Mouse (Mus musculus): ENCODE data around the gene Prss57.

DNA sequence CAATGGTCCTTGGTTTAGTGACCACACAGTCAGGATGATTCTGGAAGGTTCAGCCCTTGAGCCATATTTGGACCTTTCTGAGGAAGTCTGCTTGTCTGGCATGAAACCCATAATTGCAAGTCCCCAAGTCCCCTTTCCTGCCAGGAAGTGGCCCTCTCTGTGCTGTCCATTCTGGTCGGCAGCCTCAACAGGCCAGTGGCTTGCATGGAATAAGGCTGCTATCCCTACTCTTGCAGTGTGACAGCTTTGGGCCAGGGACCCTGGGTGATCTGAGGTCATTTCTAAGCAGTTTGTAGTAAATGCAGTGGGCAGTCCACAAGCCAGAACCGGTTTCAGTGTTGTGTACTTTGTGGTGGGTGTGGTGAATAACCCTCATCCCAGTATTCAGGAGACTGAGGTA lies 47.4 kb upstream of the Prss57 start:
- TF ChIP-seq CTCF (IDR thresholded peaks at IDR 0.05; ENCODE audit: low read depth) (no peak), EP300 (IDR thresholded peaks at IDR 0.05; ENCODE audit: low read depth) (no peak)

All from liver, postnatal 0 days (tissue).